Mouse (Mus musculus) bone marrow, adult 2 months (tissue): ENCODE data around the gene Ugt1a6a.

Experiments
- CTCF ChIP-seq: fragments of 200-500 bp; IDR thresholded peaks from 2 replicates; pipeline ENCODE4 v1.5.1; 2011; ENCODE audit warnings: low read length, control low read depth; ENCODE audit not compliant: control insufficient read depth, insufficient read depth
- POLR2A ChIP-seq: fragments of 200-500 bp; IDR thresholded peaks from 2 replicates; pipeline ENCODE4 v1.6.1; 2011; ENCODE audit warnings: low read depth, mild to moderate bottlenecking, control low read depth, low read length, borderline replicate concordance; ENCODE audit not compliant: control insufficient read depth

GRCm38 (mm10) chr1:88222216-88222615 lies 87.6 kb downstream of the Ugt1a6a start:
- TF ChIP-seq POLR2A (no peak), CTCF (no peak)
